Mouse (Mus musculus): Measurements from ENCODE around the gene Slc16a12.

- TF ChIP-seq CTCF (IDR thresholded peaks at IDR 0.05; ENCODE audit: low read depth) (no peak), EP300 (IDR thresholded peaks at IDR 0.05; ENCODE audit: low read depth) (no peak)
Measured at GRCm38 (mm10) chr19:34715895-34716294, 31.2 kb downstream of the Slc16a12 start.
